7 mouse cellular contexts compared by ENCODE assay signal in the genomic region with DNA sequence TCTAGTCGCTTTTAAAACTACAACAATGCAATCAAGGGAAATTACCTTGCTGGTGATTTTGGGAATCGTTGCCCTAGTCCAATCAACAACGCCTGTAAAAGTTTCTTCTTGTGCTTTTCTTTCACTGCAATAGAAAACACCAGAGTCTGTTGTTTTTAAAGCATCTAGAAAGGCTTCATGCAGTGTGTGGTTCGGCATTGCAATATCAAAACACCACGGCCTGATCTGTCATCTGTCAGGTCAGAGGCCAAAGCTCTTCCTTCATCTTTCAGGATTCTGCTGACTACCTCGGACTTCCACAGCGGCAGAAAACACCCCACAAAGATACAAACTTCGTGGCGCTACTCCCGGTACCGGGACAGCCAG. TPM values are rescaled to one million over a fixed set of nuclear protein-coding genes. Genes with fewer than 3 reads are reported as not detected.
DNase-seq lines count a peak whose midpoint lies in the region; ATAC-seq and TF ChIP-seq lines count a peak whose summit lies in the region.

No protein-coding gene starts in this region.

- H3K27me3 ChIP-seq in testis, adult 2 months (ENCODE audit: control insufficient read depth, insufficient read depth, low read length): no peaks in the 10 kb centered on the region
- H3K27me3 ChIP-seq in forebrain, embryonic 10.5 days (ENCODE audit: poor library complexity, severe bottlenecking): no peaks in the 10 kb centered on the region
- H3K27me3 ChIP-seq in limb, embryonic 15.5 days: no peaks in the 10 kb centered on the region
- H3K27me3 ChIP-seq in stomach, postnatal 0 days (ENCODE audit: control insufficient read depth, insufficient read depth, low read length): no peaks in the 10 kb centered on the region

- peak overlapping the region; percentile 87 for H3K4me3 ChIP-seq in testis, adult 2 months (ENCODE audit: control insufficient read depth, low read depth, low read length)
- H3K4me3 ChIP-seq in forebrain, embryonic 10.5 days: peak overlapping the region; percentile 100
- peak overlapping the region; percentile 83 for H3K4me3 ChIP-seq in limb, embryonic 15.5 days
- H3K4me3 ChIP-seq in stomach, postnatal 0 days (ENCODE audit: low read depth, low read length): peak overlapping the region; percentile 99

- H3K4me2 ChIP-seq in limb, embryonic 15.5 days: peak overlapping the region; percentile 83
- H3K4me2 ChIP-seq in stomach, postnatal 0 days (replicated peaks; ENCODE audit: low read depth): peak overlapping the region; percentile 86

- 8% methylated on average over 11 of the region's 11 CpGs for WGBS in forebrain, embryonic 10.5 days
- 3% methylated on average over 11 of the region's 11 CpGs for WGBS in limb, embryonic 15.5 days
- 4% methylated on average over 11 of the region's 11 CpGs for WGBS in stomach, postnatal 0 days

- H3K4me1 ChIP-seq in testis, adult 2 months (ENCODE audit: control insufficient read depth, insufficient read depth, low read length): no peaks in the 10 kb centered on the region
- peaks cover 27% of the 10 kb centered on the region for H3K4me1 ChIP-seq in forebrain, embryonic 10.5 days
- peaks cover 10% of the 10 kb centered on the region for H3K4me1 ChIP-seq in limb, embryonic 15.5 days
- H3K4me1 ChIP-seq in stomach, postnatal 0 days (replicated peaks; ENCODE audit: control insufficient read depth, insufficient read depth): no peaks in the 10 kb centered on the region

- TF ChIP-seq EP300 in stomach, postnatal 0 days (optimal IDR thresholded peaks at IDR 0.05): no peak

- no peaks in the 10 kb centered on the region for H3K9me3 ChIP-seq in forebrain, embryonic 10.5 days
- no peaks in the 10 kb centered on the region for H3K9me3 ChIP-seq in limb, embryonic 15.5 days
- H3K9me3 ChIP-seq in stomach, postnatal 0 days (ENCODE audit: control insufficient read depth, low read length): no peaks in the 10 kb centered on the region

- no peak for DNase-seq in testis, postnatal 10 days (ENCODE audit: low spot score)
- DNase-seq in forebrain, embryonic 10.5 days (ENCODE audit: extremely low spot score, low spot score): no peak
- DNase-seq in stomach, postnatal 0 days (ENCODE audit: low spot score): no peak
- no peak for DNase-seq in c-Kit-positive CD71-positive TER-119-positive erythroid progenitor cells, embryonic 14.5 days (ENCODE audit: low spot score)

- H3K27ac ChIP-seq in testis, adult 2 months (ENCODE audit: control insufficient read depth, insufficient read depth, low read depth, low read length): peak overlapping the region; percentile 81
- peak overlapping the region; percentile 98 for H3K27ac ChIP-seq in forebrain, embryonic 10.5 days
- peak overlapping the region; percentile 99 for H3K27ac ChIP-seq in limb, embryonic 15.5 days
- peak overlapping the region; percentile 97 for H3K27ac ChIP-seq in stomach, postnatal 0 days (replicated peaks)

- TF ChIP-seq CTCF in testis, adult 2 months (IDR thresholded peaks at IDR 0.05; ENCODE audit: control insufficient read depth, insufficient read depth, insufficient replicate concordance, low read depth, low read length): no peak
- no peak for TF ChIP-seq CTCF in stomach, postnatal 0 days (IDR thresholded peaks at IDR 0.05; ENCODE audit: low read depth)

- no peak for TF ChIP-seq POLR2A in testis, adult 2 months (IDR thresholded peaks at IDR 0.05; ENCODE audit: control insufficient read depth, low read depth, low read length)

- no peak for ATAC-seq in limb, embryonic 15.5 days (ENCODE audit: insufficient number of reproducible peaks, low FRiP score, low TSS enrichment, low read depth)
- no peak for ATAC-seq in stomach, postnatal 0 days (ENCODE audit: low FRiP score, low TSS enrichment)
- ATAC-seq in inflammation-experienced regulatory T-cells, adult 6 months: no peak

- H3K36me3 ChIP-seq in testis, adult 2 months (ENCODE audit: control insufficient read depth, insufficient read depth, low read length): 0 out of 2 replicates have a peak, but pooled peaks cover 1% of the 10 kb centered on the region
- H3K36me3 ChIP-seq in forebrain, embryonic 10.5 days (replicated peaks): peaks cover 3% of the 10 kb centered on the region; the same call in 1 of the 2 replicates
- H3K36me3 ChIP-seq in limb, embryonic 15.5 days: no peaks in the 10 kb centered on the region
- no peaks in the 10 kb centered on the region for H3K36me3 ChIP-seq in stomach, postnatal 0 days (ENCODE audit: control insufficient read depth, insufficient read depth, low read length)

- peak overlapping the region; percentile 78 for H3K9ac ChIP-seq in limb, embryonic 15.5 days
- peak overlapping the region; percentile 97 for H3K9ac ChIP-seq in stomach, postnatal 0 days (ENCODE audit: low read length)

RNA-seq across cellular contexts. Expression of a gene that starts 1.2 kb away (rescaled TPM):
- 7.1 and 8.6 TPM in 2 replicates for polyA plus RNA-seq in testis, adult 2 months (2012; rRNA removed)
- polyA plus RNA-seq in forebrain, embryonic 10.5 days (2016; fragmentation: Nextera tagmentation; extraction: Ambion mirVana): 10.2 and 11.5 TPM in 2 replicates
- 11.5 and 12.1 TPM in 2 replicates for polyA plus RNA-seq in limb, embryonic 15.5 days (2015; fragmentation: Nextera tagmentation; extraction: Ambion mirVana)
- polyA plus RNA-seq in stomach, postnatal 0 days (2015; fragmentation: Nextera tagmentation; extraction: Ambion mirVana): 6.6 and 6.7 TPM in 2 replicates
- 10 to 100 TPM; 14.9 to 19.4 (median 18.8) TPM for polyA plus RNA-seq in inflammation-experienced regulatory T-cells, adult 6 months (2017; shearing (Covaris generic))

RNA-seq across cellular contexts. Expression of a gene that starts 27.6 kb away (rescaled TPM):
- polyA plus RNA-seq in testis, adult 2 months (2012; rRNA removed): 86.9 and 115 TPM in 2 replicates
- polyA plus RNA-seq in forebrain, embryonic 10.5 days (2016; fragmentation: Nextera tagmentation; extraction: Ambion mirVana): not detected in 2 replicates
- polyA plus RNA-seq in limb, embryonic 15.5 days (2015; fragmentation: Nextera tagmentation; extraction: Ambion mirVana): not detected in 2 replicates
- polyA plus RNA-seq in stomach, postnatal 0 days (2015; fragmentation: Nextera tagmentation; extraction: Ambion mirVana): not detected in 2 replicates
- polyA plus RNA-seq in inflammation-experienced regulatory T-cells, adult 6 months (2017; shearing (Covaris generic)): not detected

Comparison
In these comparisons a context has a peak if more than half of its experiments do, and no peak if none do; other contexts are left out.
1. RNA of a gene that starts 27.6 kb away (polyA plus RNA-seq): 86.9 to 115 TPM in testis, adult 2 months; not detected in forebrain, embryonic 10.5 days, not detected in limb, embryonic 15.5 days, not detected in stomach, postnatal 0 days and not detected in inflammation-experienced regulatory T-cells, adult 6 months; every median in the first group is over 10 times any median in the second.
2. Peak in every context shown above with its lines, with median percentiles within 50 percentile points of each other: H3K27ac ChIP-seq and H3K4me3 ChIP-seq.